Mouse (Mus musculus) kidney, adult 2 months (tissue): ENCODE results near the gene Hoxa2. TPM values are rescaled to one million over a fixed set of nuclear protein-coding genes. Genes with fewer than 3 reads are reported as not detected.

Experiments
- DNase-seq: peaks from one replicate; pipeline ENCODE4 v3.0.0; 2021
- H3K27ac ChIP-seq: fragments of 200-500 bp; 2 replicates; pipeline ENCODE4 v1.5.1; 2012; ENCODE audit warnings: low read depth, low read length, control low read depth, inconsistent platforms; ENCODE audit not compliant: insufficient read depth
- H3K27me3 ChIP-seq: fragments of 200-500 bp; replicated peaks from 2 replicates; pipeline ENCODE4 v1.6.1; 2012; ENCODE audit warnings: mild to moderate bottlenecking, moderate library complexity, low read length, inconsistent platforms; ENCODE audit not compliant: control insufficient read depth, insufficient read depth
- H3K36me3 ChIP-seq: fragments of 200-500 bp; 2 replicates; pipeline ENCODE4 v1.6.1; 2012; ENCODE audit warnings: mild to moderate bottlenecking, moderate library complexity, low read length, inconsistent platforms; ENCODE audit not compliant: control insufficient read depth, insufficient read depth
- H3K4me1 ChIP-seq: fragments of 200-500 bp; 2 replicates; pipeline ENCODE4 v1.6.1; 2011; ENCODE audit warnings: low read length; ENCODE audit not compliant: control insufficient read depth, insufficient read depth
- H3K4me3 ChIP-seq: fragments of 200-500 bp; 2 replicates; pipeline ENCODE4 v1.5.1; 2011; ENCODE audit warnings: mild to moderate bottlenecking, low read depth, low read length, control low read depth; ENCODE audit not compliant: insufficient read depth
- CTCF ChIP-seq: fragments of 200-500 bp; conservative IDR thresholded peaks from 2 replicates; pipeline ENCODE4 v1.5.1; 2011; ENCODE audit warnings: low read depth, mild to moderate bottlenecking, control low read depth, low read length, moderate library complexity, mixed read lengths; ENCODE audit not compliant: insufficient read depth, insufficient read length
- POLR2A ChIP-seq: fragments of 200-500 bp; IDR thresholded peaks from one replicate; pipeline ENCODE4 v1.6.1; 2011; ENCODE audit warnings: low read depth, low read length, control low read depth
- WGBS: fragments of 180-500 bp; shearing (Covaris S2); methylation state at CpG from one replicate; pipeline ENCODE4 v1.1.7; 2018; 5-methylcytosine and 5-hydroxymethylcytosine counted together
- polyA plus RNA-seq: library from polyadenylated mRNA; depleted of rRNA; stranded (reverse); fragments of >200 nt; gene quantifications from 2 replicates; pipeline ENCODE4 v1.2.3, GENCODE M21; 2012

The Hoxa2 gene
- polyA plus RNA-seq, 1 experiment: 1.6 TPM

GRCm38 (mm10) chr6:52163366-52164031 lies 1.1 kb downstream of the Hoxa2 start:
- H3K27me3 ChIP-seq: no peaks in the 10 kb centered on the region
- H3K4me3 ChIP-seq: no peak overlapping the region
- no peak overlapping the region for H3K27ac ChIP-seq
- H3K36me3 ChIP-seq: no peaks in the 10 kb centered on the region; the same call in 1 of the 2 replicates
- WGBS: 68% methylated on average over 17 of the region's 17 CpGs
- peaks cover 7% of the 10 kb centered on the region; the same call in 1 of the 2 replicates for H3K4me1 ChIP-seq
- TF ChIP-seq POLR2A (no peak), CTCF (no peak)
- DNase-seq: no peak

GRCm38 (mm10) chr6:52162611-52163365 lies 1.8 kb downstream of the Hoxa2 start:
- WGBS: 79% methylated on average over 14 of the region's 14 CpGs
- TF ChIP-seq CTCF (no peak), POLR2A (no peak)
- no peaks in the 10 kb centered on the region; the same call in 1 of the 2 replicates for H3K36me3 ChIP-seq
- no peak overlapping the region for H3K4me3 ChIP-seq
- no peaks in the 10 kb centered on the region for H3K27me3 ChIP-seq
- DNase-seq: no peak
- H3K27ac ChIP-seq: no peak overlapping the region
- peaks cover 7% of the 10 kb centered on the region; the same call in 1 of the 2 replicates for H3K4me1 ChIP-seq

- peaks cover 7% of the 10 kb centered on the region; the same call in 1 of the 2 replicates for H3K4me1 ChIP-seq
- 39% methylated on average over 1 of the region's 1 CpGs for WGBS
- no peak overlapping the region for H3K27ac ChIP-seq
- DNase-seq: no peak
- no peak overlapping the region for H3K4me3 ChIP-seq
- H3K36me3 ChIP-seq: no peaks in the 10 kb centered on the region
- no peaks in the 10 kb centered on the region for H3K27me3 ChIP-seq
- TF ChIP-seq CTCF: no peak
- no peak for TF ChIP-seq POLR2A
These were observed 2.6 kb downstream of the Hoxa2 start for GRCm38 (mm10) chr6:52162093-52162380.

GRCm38 (mm10) chr6:52161336-52162092 lies 3.1 kb downstream of the Hoxa2 start:
- Histone ChIP-seq H3K27ac (no peak overlapping the region), H3K4me3 (no peak overlapping the region)
- 33% methylated on average over 8 of the region's 8 CpGs for WGBS

GRCm38 (mm10) chr6:52160511-52161335 lies 3.9 kb downstream of the Hoxa2 start:
- H3K27ac ChIP-seq: peak overlapping the region; percentile 17
- no peaks in the 10 kb centered on the region for H3K36me3 ChIP-seq
- H3K4me1 ChIP-seq: peaks cover 7% of the 10 kb centered on the region; the same call in 1 of the 2 replicates
- TF ChIP-seq CTCF: no peak
- no peak for TF ChIP-seq POLR2A
- 16% methylated on average over 30 of the region's 30 CpGs for WGBS
- peak overlapping the region; percentile 11; the same call in 1 of the 2 replicates for H3K4me3 ChIP-seq
- no peaks in the 10 kb centered on the region for H3K27me3 ChIP-seq
- DNase-seq: peak; percentile 83

More at GRCm38 (mm10) chr6:52161336-52162092, 3.1 kb downstream of the Hoxa2 start:
- TF ChIP-seq CTCF (no peak), POLR2A (no peak)
- Histone ChIP-seq H3K36me3 (no peaks in the 10 kb centered on the region), H3K4me1 (peaks cover 7% of the 10 kb centered on the region; the same call in 1 of the 2 replicates), H3K27me3 (no peaks in the 10 kb centered on the region)
- DNase-seq: no peak

- Histone ChIP-seq H3K27me3 (no peaks in the 10 kb centered on the region), H3K27ac (peak overlapping the region; percentile 30; the same call in 1 of the 2 replicates), H3K4me1 (peaks cover 7% of the 10 kb centered on the region; the same call in 1 of the 2 replicates), H3K36me3 (no peaks in the 10 kb centered on the region), H3K4me3 (peak overlapping the region; percentile 16; the same call in 1 of the 2 replicates)
- WGBS: 15% methylated on average over 9 of the region's 9 CpGs
- TF ChIP-seq CTCF: no peak
- TF ChIP-seq POLR2A: no peak
- peak; percentile 79 for DNase-seq
These were observed 4.7 kb downstream of the Hoxa2 start for GRCm38 (mm10) chr6:52159979-52160378.
